Mouse (Mus musculus) megakaryocyte, embryonic 14.5 days (primary cell): ENCODE measurements around the gene Amh. TPM values are rescaled to one million over a fixed set of nuclear protein-coding genes. Genes with fewer than 3 reads are reported as not detected.
"Not testable (repeated sequence)": the region's sequence is repeated elsewhere in the genome, so short reads cannot be mapped to it uniquely, and the experiment has no call there.

Source experiments
- H3K27me3 ChIP-seq: replicated peaks from 2 replicates; pipeline ENCODE3; 2012; ENCODE audit warnings: inconsistent platforms
- H3K36me3 ChIP-seq: replicated peaks from 2 replicates; pipeline ENCODE3; 2012; ENCODE audit warnings: low read length, inconsistent platforms, mixed read lengths
- H3K4me1 ChIP-seq: 2 replicates; pipeline ENCODE4 v1.6.1; 2012; ENCODE audit warnings: inconsistent platforms
- H3K4me3 ChIP-seq: replicated peaks from 2 replicates; pipeline ENCODE3; 2012; ENCODE audit warnings: moderate library complexity, mild to moderate bottlenecking, inconsistent platforms
- H3K9me3 ChIP-seq: 2 replicates; pipeline ENCODE4 v1.6.1; 2012; ENCODE audit warnings: inconsistent platforms
- FLI1 ChIP-seq: IDR thresholded peaks from 2 replicates; pipeline ENCODE4 v1.6.1; 2012; ENCODE audit warnings: low read length, inconsistent platforms, mixed read lengths
- GATA1 ChIP-seq: IDR thresholded peaks from 3 replicates; pipeline ENCODE4 v1.6.1; 2012; ENCODE audit warnings: mixed read lengths, low read length, inconsistent platforms, borderline replicate concordance
- polyA plus RNA-seq: library from polyadenylated mRNA; stranded (reverse); fragments of >175 nt; gene quantifications from 2 replicates; pipeline ENCODE4 v1.2.3, GENCODE M21; 2012; ENCODE audit warnings: low replicate concordance; ENCODE audit not compliant: insufficient read depth

The Amh gene
- polyA plus RNA-seq, 1 experiment = 1.1 TPM

GRCm38 (mm10) chr10:80814800-80815199 is 9.8 kb downstream of the Amh start:
- Histone ChIP-seq H3K9me3 (no peaks in the 10 kb centered on the region), H3K4me3 (no peak overlapping the region), H3K36me3 (no peaks in the 10 kb centered on the region), H3K4me1 (peaks cover 45% of the 10 kb centered on the region), H3K27me3 (peaks cover 31% of the 10 kb centered on the region)
- TF ChIP-seq GATA1 (no peak), FLI1 (no peak)

- not testable (repeated sequence) for H3K4me3 ChIP-seq, H3K36me3 ChIP-seq, H3K9me3 ChIP-seq
- Histone ChIP-seq H3K27me3 (peaks cover 21% of the 10 kb centered on the region), H3K4me1 (peaks cover 34% of the 10 kb centered on the region)
Measured at GRCm38 (mm10) chr10:80816303-80816702, 11.3 kb downstream of the Amh start.

DNA sequence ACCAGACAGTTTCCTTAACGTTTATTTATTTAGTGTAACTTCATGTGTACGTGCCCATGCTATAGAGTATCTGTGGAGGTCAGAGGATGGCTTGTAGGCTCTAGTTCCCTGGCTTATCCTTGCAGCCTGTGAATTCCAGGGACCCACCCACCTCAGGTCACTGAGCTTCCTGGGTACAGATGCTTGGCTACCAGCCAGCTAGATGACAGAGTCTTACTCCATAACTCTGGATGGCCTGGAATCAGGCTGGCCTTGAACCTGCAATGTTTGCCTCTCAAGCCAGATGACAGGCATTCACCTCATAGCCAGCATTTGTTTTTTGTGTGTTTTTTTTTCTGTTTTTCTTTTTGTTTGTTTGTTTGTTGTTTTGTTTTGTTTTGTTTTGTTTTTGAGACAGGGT is 12.1 kb downstream of the Amh start:
- Histone ChIP-seq H3K4me1 (peaks cover 33% of the 10 kb centered on the region), H3K36me3 (no peaks in the 10 kb centered on the region), H3K9me3 (no peaks in the 10 kb centered on the region), H3K4me3 (no peak overlapping the region), H3K27me3 (peaks cover 15% of the 10 kb centered on the region)
- TF ChIP-seq FLI1 = no peak
- no peak for TF ChIP-seq GATA1

GRCm38 (mm10) chr10:80817955-80818354 is 12.9 kb downstream of the Amh start:
- H3K27me3 ChIP-seq, H3K36me3 ChIP-seq, H3K9me3 ChIP-seq, H3K4me3 ChIP-seq: not testable (repeated sequence)
- H3K4me1 ChIP-seq = peaks cover 32% of the 10 kb centered on the region

DNA sequence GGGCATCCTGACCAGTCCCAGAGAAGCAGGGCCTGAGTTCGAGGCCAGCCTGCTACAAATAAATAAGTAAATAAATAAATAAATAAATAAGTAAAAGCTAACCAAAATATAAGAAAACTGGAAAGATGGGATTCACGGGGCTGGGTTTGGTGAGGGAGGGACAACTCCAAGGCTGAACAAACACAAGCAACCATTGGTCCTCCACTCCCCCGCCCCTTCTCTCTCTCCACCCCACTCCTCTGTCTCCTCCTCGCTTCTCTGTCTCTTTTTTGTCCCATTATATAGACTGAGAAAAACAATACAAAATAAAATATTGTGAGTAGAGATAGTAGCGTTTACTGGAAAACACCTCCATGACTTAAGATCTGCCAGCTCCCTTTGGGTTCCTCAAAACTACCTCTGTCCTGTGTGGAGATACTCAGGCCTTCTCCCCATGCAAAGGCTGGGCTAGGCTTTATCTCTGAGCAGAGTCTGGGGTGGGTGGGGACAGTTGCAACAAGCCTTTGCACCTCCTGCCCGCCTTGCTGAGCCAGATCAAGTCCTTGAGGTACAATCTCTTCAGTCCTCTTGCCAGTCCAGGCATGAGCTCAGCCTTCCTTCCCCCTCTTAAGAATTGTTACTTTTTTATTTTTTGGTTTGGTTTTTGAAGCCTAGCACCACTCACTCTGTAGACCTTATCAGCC is 13.7 kb downstream of the Amh start:
- TF ChIP-seq GATA1 = no peak
- TF ChIP-seq FLI1 = no peak
- peaks cover 35% of the 10 kb centered on the region for H3K4me1 ChIP-seq
- peaks cover 2% of the 10 kb centered on the region for H3K27me3 ChIP-seq

DNA sequence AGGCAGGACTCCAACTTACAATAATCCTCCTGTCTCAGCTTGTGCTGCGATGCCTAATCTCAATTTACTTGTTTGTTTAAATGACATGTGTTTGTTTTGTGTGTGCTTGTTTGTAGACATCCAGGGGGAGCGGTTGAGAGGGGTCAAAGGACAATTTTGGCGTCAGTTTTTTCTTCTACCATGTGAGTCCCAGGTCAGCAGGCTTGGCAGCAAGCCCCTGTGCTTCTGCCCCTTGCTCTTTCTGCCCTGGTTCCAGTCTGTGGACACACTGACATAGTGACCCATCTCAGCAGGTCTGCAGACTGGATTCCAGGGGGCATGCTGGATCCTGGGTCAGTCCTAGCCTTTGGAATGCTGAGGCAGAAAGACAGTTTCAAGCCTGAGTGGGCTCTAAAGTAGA is 14.4 kb downstream of the Amh start:
- no peaks in the 10 kb centered on the region for H3K36me3 ChIP-seq
- no peak overlapping the region for H3K4me3 ChIP-seq
- no peaks in the 10 kb centered on the region for H3K9me3 ChIP-seq
- TF ChIP-seq GATA1 = no peak
- TF ChIP-seq FLI1 = no peak
- peaks cover 2% of the 10 kb centered on the region for H3K27me3 ChIP-seq
- H3K4me1 ChIP-seq = peaks cover 41% of the 10 kb centered on the region

More for the DNA sequence above, 13.7 kb downstream of the Amh start:
- Histone ChIP-seq H3K4me3 (no peak overlapping the region), H3K9me3 (no peaks in the 10 kb centered on the region), H3K36me3 (no peaks in the 10 kb centered on the region)

GRCm38 (mm10) chr10:80821991-80822390 is 16.9 kb downstream of the Amh start:
- peaks cover 49% of the 10 kb centered on the region for H3K4me1 ChIP-seq
- TF ChIP-seq GATA1 (no peak), FLI1 (no peak)
- no peaks in the 10 kb centered on the region for H3K27me3 ChIP-seq
- peak overlapping the region; percentile 78 for H3K4me3 ChIP-seq
- H3K36me3 ChIP-seq = no peaks in the 10 kb centered on the region
- H3K9me3 ChIP-seq = no peaks in the 10 kb centered on the region

GRCm38 (mm10) chr10:80822528-80822927 is 17.5 kb downstream of the Amh start:
- Histone ChIP-seq H3K4me3 (peak overlapping the region; percentile 78), H3K4me1 (peaks cover 51% of the 10 kb centered on the region), H3K36me3 (peaks cover 3% of the 10 kb centered on the region), H3K9me3 (no peaks in the 10 kb centered on the region), H3K27me3 (no peaks in the 10 kb centered on the region)
- TF ChIP-seq GATA1 = no peak
- TF ChIP-seq FLI1 = no peak

- no peaks in the 10 kb centered on the region for H3K27me3 ChIP-seq
- peaks cover 57% of the 10 kb centered on the region for H3K4me1 ChIP-seq
- peaks cover 10% of the 10 kb centered on the region for H3K36me3 ChIP-seq
- no peak overlapping the region for H3K4me3 ChIP-seq
- no peaks in the 10 kb centered on the region for H3K9me3 ChIP-seq
- no peak for TF ChIP-seq GATA1
- no peak for TF ChIP-seq FLI1
Measured at GRCm38 (mm10) chr10:80823316-80823715, 18.3 kb downstream of the Amh start.

DNA sequence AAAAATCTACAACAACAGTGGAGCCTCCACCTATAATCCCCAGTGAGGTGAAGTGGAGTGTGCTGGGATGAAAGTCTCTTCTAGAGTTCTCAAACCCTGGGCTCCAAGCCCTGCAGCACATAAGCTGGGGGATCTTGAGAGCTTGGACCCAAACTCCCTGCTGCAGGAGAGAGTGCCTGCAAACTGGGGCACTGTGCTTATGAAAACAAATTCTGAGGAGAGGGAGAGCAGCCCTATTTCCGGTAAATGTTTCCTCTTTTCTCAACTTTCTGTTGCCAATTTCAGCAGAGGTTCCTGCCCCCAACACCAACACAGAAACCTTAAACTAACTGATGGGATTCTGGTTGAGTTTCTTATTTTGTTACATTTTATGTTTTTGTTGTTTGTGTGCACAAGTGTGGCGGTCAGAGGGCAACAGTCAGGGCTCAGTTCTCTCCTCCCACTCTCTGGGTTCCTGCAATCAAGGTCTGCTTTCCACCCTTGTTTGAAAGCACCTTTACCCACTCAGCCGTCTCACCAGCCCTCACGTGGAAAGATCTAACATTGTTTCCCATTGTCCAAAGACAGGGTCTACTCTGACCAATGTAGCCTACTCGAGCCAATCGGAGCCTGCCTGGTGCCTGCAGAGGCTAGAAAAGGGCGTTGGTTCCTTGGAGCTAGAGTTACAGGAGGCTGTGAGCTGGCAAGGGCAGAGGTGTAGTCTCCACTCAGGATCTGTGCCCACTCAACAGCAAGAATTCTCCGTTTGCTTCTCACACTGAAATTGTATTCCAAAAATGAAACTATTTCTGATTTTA is 19.0 kb downstream of the Amh start:
- H3K9me3 ChIP-seq = no peaks in the 10 kb centered on the region
- TF ChIP-seq GATA1 (no peak), FLI1 (no peak)
- peaks cover 54% of the 10 kb centered on the region for H3K4me1 ChIP-seq
- H3K4me3 ChIP-seq = peak overlapping the region; percentile 86
- peaks cover 15% of the 10 kb centered on the region for H3K36me3 ChIP-seq
- H3K27me3 ChIP-seq = no peaks in the 10 kb centered on the region

- Histone ChIP-seq H3K36me3 (peaks cover 23% of the 10 kb centered on the region), H3K4me1 (peaks cover 55% of the 10 kb centered on the region), H3K27me3 (no peaks in the 10 kb centered on the region), H3K4me3 (peak overlapping the region; percentile 21), H3K9me3 (no peaks in the 10 kb centered on the region)
- TF ChIP-seq GATA1 (no peak), FLI1 (no peak)
Measured at GRCm38 (mm10) chr10:80824827-80825226, 19.8 kb downstream of the Amh start.
